Mouse (Mus musculus): ENCODE data around the gene Ctsm. TPM values are rescaled to one million over a fixed set of nuclear protein-coding genes. Genes with fewer than 3 reads are reported as not detected.
"Not testable (repeated sequence)": the region's sequence is repeated elsewhere in the genome, so short reads cannot be mapped to it uniquely, and the experiment has no call there.

Gene Ctsm
- not detected for total RNA-seq (2021)

- intact Hi-C loops (cut with DNase I), result no loop called here
Observed at GRCm38 (mm10) chr13:61541631-61542030, at the start of gene Ctsm. TSS of gene Ctsm (minus strand) at chr13:61541839.

GRCm38 (mm10) chr13:61570027-61570426, 28.4 kb upstream of the Ctsm start, which contains the start of gene Cts3:
TSS of gene Cts3 (minus strand) at chr13:61570127.
- intact Hi-C loops (cut with DNase I), result no loop called here
- DNase-seq, result no peak

More at GRCm38 (mm10) chr13:61541631-61542030, at the start of gene Ctsm:
- no peak for DNase-seq

GRCm38 (mm10) chr13:61568074-61568473, 26.4 kb upstream of the Ctsm start, which contains the start of gene Gm49352:
TSS of gene Gm49352 (minus strand) at chr13:61568174.
- DNase-seq; intact Hi-C loops (cut with DNase I): not testable (repeated sequence)

Other genes with a start within 250 kb of the Ctsm start
- not detected for gene Cts7, start 183.6 kb downstream of the Ctsm start, total RNA-seq (2021)
- not detected for gene Gm49352, start 26.3 kb upstream of the Ctsm start, total RNA-seq (2021)
- gene Cts3, start 28.3 kb upstream of the Ctsm start, total RNA-seq (2021), result not detected